Mouse (Mus musculus): ENCODE measurements around the gene Mcam.
A peak's percentile ranks its signal among the peaks of the same experiment; 100 is the strongest.

Gene Mcam

DNA sequence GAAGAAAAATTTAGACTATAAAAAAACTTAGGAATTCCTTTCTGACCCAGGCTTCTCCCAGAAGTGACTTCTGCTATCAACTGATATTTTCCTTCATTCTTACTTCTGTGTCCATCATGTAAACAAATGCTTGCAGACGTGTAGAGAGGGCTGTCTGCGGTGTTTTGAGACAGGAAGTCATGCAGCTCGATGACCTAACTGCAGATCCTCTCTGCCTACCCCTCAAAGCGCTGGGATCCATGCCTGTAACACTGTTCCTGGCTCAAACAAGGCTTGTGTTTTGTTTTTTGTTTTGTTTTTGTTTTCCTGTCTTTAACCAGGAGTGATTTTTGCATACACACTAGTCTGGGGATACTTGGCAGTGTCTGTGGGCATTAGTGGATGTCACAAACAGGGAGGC is 3.6 kb downstream of the Mcam start:
- no peak for DNase-seq

DNA sequence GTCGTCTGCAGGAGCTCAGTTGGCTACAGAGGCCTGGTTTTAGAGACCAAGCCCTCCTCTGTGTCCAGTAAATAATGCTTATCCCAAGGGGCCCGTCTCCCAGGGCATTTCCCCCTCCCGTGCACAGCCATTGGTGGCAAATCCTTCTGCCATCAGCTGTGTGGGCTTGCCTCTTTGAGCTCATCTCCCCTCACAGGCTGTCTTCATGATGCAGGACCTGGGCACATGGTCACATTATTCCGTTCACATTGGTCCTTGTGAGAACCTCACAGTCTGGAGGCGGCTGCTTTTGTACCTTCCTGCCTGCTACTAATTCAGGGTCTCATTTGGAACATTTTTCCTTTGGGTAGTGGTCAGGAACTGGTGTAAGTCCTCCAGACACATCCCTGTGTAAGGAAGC is 7.7 kb downstream of the Mcam start:
- no peak for DNase-seq

DNA sequence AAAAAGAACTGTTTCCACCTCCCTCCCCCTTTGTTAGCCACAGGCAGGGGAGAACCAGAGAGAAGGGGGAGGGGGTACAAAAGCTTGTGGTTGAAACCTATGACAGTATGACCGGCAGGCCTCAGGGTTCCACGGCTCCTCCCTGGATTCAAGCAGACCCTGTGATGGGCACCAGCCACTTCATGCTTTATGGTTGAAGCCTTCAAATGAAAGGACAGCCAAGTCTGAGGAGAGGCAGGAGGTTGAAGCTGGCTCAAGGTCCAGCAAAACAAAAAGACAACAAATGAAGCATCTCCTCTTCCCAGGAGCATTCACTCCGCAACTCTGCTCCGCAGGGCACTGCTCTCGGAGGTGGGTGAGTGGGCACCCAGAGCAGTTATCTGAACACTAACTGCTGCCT is 9.2 kb downstream of the Mcam start:
- no peak for DNase-seq

DNA sequence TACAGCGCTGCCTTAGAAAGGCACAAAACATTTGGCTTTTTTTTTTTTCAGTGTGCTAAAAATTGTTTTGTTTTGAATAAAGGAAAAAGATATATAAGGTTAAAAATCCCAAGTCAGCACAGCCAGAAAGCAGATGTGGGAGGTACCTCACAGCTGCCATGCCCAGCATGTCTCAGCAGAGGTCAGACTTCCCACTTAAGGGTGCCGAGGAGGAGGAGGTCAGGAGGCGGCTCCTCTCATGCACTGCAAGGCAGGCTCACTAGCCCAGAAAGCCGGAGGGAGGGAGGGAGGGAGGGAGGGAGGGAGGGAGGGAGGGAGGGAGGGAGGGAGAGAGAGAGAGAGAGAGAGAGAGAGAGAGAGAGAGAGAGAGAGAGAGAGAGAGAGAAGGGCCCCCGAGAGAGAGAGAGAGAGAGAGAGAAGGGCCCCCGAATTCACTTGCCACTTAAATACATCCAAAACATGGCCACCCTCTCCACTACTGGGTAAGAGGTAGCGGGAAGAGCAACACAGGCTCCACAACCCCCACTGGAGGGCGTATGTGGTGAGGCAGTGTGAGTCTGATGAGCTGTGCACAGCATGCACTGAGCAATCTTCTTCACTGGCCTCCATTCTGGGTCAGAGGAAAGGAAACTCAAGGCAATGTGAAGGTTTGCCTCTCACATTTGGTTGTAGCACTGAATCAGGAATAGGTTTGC is 9.9 kb downstream of the Mcam start:
- no peak for DNase-seq

DNA sequence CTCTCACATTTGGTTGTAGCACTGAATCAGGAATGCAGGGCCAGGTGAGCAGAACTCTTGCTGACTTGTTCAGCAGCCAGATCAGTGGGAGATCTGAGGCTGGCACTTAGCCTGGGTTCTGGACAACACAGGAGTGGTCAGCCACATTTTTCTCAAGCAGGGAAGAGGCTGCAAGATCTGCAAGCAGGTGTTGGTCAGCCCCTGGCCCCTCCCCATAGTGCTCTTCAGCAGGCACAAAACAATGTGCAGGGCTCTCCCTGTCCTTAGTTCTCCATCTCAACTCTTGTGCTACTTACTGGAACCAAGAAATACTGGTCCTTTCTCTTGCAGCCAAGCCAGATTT is 10.4 kb downstream of the Mcam start:
- no peak for DNase-seq

DNA sequence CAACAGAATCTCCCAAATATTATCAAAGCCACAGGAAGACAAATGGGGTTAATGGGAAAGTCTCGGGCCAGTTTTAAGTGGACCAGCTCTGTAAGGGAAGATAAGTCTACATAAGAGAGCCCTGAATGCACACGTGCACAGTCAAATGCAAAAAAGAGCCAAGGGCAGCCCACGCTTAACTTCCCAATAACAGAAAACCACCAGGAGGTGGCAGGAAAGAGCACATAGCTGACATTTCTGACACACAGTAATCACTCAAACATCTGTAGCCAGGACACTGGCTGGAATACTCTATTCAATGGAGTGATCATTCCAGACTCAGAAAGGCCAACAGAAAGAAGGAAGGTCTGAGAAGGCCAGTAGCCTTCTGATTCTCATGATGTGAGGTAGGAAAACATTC is 13.0 kb downstream of the Mcam start:
- no peak for DNase-seq

DNA sequence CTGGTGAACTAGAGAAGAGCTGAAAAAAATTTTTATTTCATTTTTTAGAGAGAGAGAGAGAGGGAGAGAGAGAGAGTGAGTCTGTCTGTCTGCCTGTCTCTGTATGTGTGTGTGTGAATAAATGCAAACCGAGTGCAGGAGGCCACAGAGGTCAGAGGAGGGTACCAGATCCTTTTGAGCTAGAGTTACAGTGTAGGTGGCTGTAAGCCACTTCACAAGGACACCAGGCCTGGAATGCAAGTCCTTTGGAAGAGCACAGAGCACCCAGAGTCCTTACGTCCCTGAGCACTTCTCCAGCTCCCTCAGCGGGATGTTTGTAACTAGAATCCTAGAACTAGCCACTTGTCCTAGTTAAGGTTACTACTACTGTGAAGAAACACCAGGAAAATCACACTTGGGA is 25.6 kb downstream of the Mcam start:
- DNase-seq, result no peak

DNA sequence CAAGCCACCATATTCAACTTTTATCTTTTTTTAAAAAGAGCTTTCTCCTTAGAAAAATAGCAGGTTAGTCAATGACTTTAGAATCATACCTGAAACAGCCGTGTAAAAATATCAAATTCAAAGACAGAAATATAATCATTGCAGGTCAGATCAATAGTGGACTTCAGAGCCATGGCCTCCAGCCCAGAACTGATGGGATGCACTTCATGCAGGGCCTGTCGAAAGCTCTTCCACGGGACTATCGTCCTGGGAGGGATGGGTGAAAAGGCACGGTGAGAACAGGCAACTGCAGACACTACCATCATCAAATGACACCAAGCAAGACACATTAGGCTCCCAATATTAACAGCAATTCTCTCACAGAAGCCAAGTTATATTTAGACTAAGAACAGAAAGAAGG is 34.7 kb downstream of the Mcam start:
- DNase-seq, result no peak

DNA sequence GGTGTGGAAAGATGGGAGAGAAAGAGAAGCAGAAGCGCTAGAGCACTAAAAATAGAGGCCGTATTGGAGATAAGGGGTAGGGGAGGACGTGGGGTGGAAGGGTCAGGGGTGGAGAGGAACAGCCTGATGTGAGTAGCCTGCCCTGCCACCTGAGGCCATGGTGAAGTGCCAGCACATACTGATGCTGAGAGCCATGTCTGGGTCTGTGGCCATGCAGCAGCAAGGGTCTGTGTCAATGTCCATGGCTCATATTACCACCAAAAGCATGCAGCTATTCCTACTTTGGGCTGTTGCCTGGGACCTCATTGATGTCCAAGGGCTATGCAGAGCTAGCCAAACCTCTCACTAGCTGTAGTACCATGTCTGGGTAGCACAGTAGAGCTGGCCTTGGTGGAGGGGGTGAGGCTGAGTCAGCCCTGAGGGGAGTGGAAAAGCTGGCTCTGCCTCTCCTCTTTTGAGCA is 36.5 kb downstream of the Mcam start:
- no peak for DNase-seq

DNA sequence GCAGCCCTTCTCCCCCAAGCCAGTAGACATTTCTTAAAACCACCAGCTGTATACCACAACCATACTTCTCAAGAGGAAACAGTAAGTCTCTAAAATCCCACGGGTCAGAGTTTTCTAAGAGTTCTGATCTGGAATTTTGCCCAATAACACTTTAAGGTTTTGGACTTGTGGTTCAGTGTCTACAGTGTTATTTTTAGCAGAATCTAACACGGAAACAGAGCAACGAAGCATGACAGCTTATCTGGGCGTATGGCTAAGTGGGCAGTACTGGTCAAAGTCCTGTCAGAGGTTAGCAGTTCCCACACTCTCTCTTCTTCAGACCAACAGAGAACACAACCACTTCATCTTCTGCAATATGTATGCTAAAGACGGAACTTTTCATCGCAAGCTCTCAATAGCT is 41.3 kb downstream of the Mcam start:
- no peak for DNase-seq

DNA sequence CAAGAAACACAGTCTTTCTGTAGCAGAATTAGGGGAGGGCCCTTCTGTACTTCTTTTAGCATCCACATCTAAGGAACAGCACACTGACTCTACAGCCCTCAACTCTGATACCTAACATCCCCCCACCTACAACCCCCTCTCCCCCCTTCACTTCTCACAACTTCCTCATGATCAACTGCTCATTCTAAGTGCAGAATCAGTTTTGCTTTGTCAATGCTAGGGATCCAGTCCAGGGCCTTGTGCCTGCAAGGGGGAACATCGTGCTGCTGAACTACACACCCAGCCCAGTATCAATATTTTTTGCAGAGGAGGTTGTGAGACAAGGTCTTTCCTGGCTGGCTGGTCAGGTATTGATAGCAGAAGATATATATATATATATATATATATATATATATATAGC is 41.7 kb downstream of the Mcam start:
- no peak for DNase-seq

DNA sequence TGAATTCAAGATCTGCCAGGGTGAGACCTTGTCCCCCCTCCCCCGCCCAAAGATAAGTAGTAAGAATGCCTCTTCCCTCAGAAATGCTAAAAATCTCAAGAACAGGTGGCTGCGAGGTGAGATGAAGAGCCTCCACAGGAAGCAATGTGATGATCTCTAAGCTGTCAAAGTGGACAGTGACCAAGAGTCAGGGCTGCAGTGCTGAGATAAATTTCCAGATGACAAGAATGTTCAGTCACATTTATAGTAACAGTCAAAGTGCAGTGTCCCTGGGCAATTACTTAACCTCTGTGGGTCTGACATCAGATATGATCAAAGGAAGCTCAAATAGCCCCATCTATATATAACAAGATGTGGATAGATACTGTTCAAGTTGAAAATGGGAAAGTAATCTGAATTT is 43.1 kb downstream of the Mcam start:
- DNase-seq, result no peak

DNA sequence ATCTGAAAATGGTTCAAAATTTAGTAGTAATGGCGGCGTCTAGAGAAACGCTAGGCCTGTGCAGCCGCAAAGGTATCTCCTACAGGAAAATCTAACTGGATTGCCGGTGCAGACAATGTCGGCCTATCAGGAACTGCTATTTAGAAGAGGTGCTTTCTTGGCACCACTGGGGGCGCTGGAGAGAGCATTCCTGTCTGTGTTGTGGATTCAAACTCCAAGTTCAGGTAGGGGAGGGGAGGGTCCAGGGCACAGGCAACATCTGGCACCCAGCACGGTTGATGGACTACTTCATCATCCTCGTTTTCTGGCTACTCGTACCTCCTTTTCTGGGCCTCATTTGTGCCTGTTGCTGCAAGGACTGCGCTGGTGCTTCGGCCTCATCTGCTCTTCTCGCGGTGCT is 44.1 kb downstream of the Mcam start:
- DNase-seq, result no peak

DNA sequence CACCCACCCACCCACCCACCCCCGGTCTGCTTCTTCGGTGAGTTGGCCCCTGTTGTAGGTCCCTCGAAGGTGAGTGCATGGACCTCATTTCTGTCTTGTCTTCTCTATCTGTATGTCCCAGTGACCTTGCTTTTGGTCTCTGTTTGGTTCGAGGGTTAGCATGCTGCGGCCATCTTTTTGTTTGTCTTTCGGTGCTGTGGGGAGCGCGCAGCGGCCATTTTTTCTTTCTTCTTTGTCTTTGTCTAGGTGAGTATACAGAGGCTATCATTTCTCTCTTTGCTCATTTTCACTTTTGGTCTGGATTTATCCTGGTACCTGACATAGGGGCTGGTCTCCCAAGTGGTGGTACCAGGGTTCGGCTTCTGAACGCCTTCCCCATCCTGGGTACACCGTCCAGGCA is 44.5 kb downstream of the Mcam start:
- no peak for DNase-seq

DNA sequence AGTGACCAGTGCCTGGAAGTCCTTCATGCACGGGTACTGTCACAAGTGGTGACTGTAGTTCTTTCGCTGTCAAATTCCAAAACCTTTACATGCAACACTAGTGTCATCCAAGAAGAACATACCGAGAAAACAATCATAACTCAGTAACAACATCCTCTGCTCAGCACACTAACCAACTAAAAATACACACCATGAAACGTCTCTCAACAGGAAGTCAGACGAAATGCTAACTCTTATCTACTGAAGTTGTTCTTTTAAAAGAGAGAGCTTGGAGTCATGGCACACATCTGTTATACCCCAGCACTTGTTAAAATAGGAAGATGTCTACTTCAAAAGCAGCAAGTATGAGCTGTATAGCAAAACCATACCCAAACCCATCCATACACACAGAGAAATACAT is 47.3 kb downstream of the Mcam start:
- DNase-seq, result no peak

DNA sequence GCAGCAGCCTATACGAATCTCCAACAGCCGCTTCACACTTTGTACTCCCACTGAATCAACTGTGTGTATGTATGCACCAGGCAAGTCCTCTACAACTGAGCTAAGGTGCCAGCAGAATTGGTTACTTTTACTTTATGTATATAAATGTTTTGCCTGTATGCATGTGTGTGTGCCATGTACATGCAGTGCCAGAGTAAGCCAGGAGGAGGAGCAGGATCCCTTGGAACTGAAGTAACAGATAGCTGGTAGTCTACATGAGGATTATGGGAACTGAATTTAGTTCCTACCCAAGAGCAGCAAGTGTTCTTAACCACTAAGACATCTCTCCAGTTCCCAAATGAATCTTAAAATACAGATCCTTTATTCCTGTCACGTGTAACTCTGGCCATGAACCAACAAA is 48.0 kb downstream of the Mcam start:
- no peak for DNase-seq

DNA sequence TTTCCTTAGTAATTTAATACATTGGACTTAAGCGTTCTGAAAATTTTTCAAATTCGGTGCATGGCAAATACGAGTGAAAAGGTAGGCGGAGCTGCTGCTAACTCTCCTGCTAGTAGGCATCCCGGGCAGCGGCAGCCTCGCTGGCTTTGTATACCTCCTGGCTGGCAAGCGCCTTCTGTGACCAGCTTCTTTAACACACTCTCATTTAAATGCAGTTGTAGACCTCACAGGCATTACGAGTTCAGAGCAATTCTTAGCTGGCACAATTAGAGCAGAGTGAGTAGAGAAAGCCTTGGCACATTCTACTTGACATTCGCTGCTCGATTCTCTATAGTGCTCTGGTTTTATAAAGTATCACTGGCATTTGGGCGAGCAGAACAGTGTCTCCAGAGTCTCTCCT is 54.0 kb downstream of the Mcam start:
- DNase-seq, result peak; percentile 40

DNA sequence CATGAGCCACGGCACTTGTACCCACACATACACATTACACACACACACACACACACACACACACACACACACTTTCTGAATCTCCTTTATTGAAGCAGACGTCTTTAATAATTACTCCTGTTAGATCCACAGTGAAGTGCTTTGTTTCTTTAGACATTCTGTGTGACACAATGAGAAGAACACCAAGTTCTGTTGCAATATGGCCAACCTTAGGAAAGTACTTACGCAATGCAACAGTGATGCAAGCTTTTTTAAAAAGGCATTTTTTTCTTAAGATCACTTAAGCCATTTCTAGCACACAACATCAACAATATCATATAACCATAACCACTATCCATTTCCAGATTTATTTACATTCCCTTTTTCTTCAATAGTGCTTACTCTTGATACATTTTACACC is 56.9 kb downstream of the Mcam start:
- no peak for DNase-seq

DNA sequence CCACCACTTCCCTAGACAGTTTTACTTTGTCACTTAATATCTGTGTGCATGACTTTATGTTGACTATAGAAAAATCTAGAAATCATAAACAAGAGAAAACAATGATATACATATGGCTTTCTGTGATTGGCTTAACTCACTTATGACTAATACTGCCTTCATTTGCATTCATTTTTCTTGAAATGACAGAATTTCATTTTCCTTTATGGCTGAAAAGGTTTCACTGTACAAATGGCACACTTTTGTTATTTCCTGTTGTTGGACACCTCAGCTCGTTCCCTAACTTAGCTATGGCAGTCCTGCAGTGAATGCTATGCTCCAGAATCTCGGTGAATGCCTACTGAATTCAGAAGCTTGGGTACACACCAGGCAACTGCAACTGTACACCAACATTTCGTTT is 58.0 kb downstream of the Mcam start:
- DNase-seq, result no peak

Measured in right cerebral cortex, postnatal 25 days (tissue).